Comparison of ENCODE assay signal across 27 mouse cellular contexts in genomic region chr5:22300046-22300445, GRCm38 (mm10). TPM values are rescaled to one million over a fixed set of nuclear protein-coding genes. Genes with fewer than 3 reads are reported as not detected.
"Had no signal": no experiment of that assay in that cellular context is flagged by ENCODE, and none has a peak within 500 bp of the region (broad histone marks: within the 10 kb centered on the region; RNA-seq: fewer than 3 reads in every experiment).

No protein-coding gene starts in this region.

- H3K9me3 ChIP-seq: heart, embryonic 13.5 days; heart, embryonic 15.5 days; hindbrain, embryonic 12.5 days; kidney, embryonic 15.5 days; limb, embryonic 13.5 days; limb, embryonic 15.5 days; liver, embryonic 12.5 days had no signal

- H3K9ac ChIP-seq: heart, embryonic 13.5 days; heart, embryonic 15.5 days; hindbrain, embryonic 12.5 days; hindbrain, embryonic 14.5 days; kidney, embryonic 15.5 days; limb, embryonic 13.5 days; limb, embryonic 15.5 days; liver, embryonic 12.5 days; liver, embryonic 14.5 days had no signal

- H3K4me1 ChIP-seq: heart, embryonic 13.5 days; heart, embryonic 15.5 days; kidney, embryonic 15.5 days; limb, embryonic 15.5 days; liver, embryonic 12.5 days had no signal

- H3K36me3 ChIP-seq: heart, embryonic 13.5 days; heart, embryonic 15.5 days; hindbrain, embryonic 12.5 days; kidney, embryonic 15.5 days; limb, embryonic 13.5 days; limb, embryonic 15.5 days; liver, embryonic 12.5 days had no signal

- DNase-seq: gastrocnemius, postnatal 14 days; gastrocnemius, postnatal 36 days; heart, adult 11 months; heart, adult 2 months; heart, postnatal 14 days; heart, postnatal 36 days; kidney, adult 11 months; kidney, adult 2 months; kidney, adult 9 months; kidney, postnatal 14 days; kidney, postnatal 36 days; layer of hippocampus, adult 9-11 months; layer of hippocampus, postnatal 36 days had no signal

- H3K27ac ChIP-seq: heart, adult 2 months; heart, embryonic 13.5 days; heart, embryonic 15.5 days; hindbrain, embryonic 12.5 days; hindbrain, embryonic 14.5 days; kidney, embryonic 15.5 days; kidney, postnatal 0 days; limb, embryonic 13.5 days; limb, embryonic 15.5 days; liver, embryonic 12.5 days; liver, embryonic 14.5 days had no signal

- H3K27me3 ChIP-seq: heart, embryonic 13.5 days; heart, embryonic 15.5 days; hindbrain, embryonic 12.5 days; kidney, embryonic 15.5 days; limb, embryonic 13.5 days; limb, embryonic 15.5 days; liver, embryonic 12.5 days had no signal

- H3K4me3 ChIP-seq: heart, adult 2 months; heart, embryonic 13.5 days; heart, embryonic 15.5 days; hindbrain, embryonic 12.5 days; kidney, embryonic 15.5 days; limb, embryonic 13.5 days; limb, embryonic 15.5 days; liver, embryonic 12.5 days had no signal

- H3K4me2 ChIP-seq: heart, embryonic 11.5 days; heart, embryonic 13.5 days; heart, embryonic 15.5 days; hindbrain, embryonic 12.5 days; hindbrain, embryonic 14.5 days; kidney, embryonic 15.5 days; limb, embryonic 13.5 days; limb, embryonic 15.5 days; liver, embryonic 12.5 days had no signal

- ATAC-seq: hindbrain, embryonic 16.5 days; intestine, embryonic 16.5 days; liver, embryonic 12.5 days had no signal

RNA-seq across cellular contexts. Expression of gene Reln, which starts 44.5 kb away (rescaled TPM):
- total RNA-seq: hematopoietic stem cell, adult 5-6 weeks had no signal
